Mouse (Mus musculus): Measurements from ENCODE around the gene Otogl.

Otogl gene

GRCm38 (mm10) chr10:107912084-107912573 is at the start of gene Otogl:
TSS of gene Otogl (minus strand) at chr10:107912134.
- DNase-seq (ENCODE audit: low spot score) = no peak

- DNase-seq (ENCODE audit: low spot score) = no peak
Observed at GRCm38 (mm10) chr10:107956588-107956987, 44.7 kb upstream of the Otogl start.

- no peak for DNase-seq (ENCODE audit: low spot score)
Observed at GRCm38 (mm10) chr10:107954444-107954843, 42.5 kb upstream of the Otogl start.

GRCm38 (mm10) chr10:107951596-107951995 is 39.7 kb upstream of the Otogl start:
- DNase-seq (ENCODE audit: low spot score) = no peak

- DNase-seq (ENCODE audit: low spot score) = no peak
Observed at GRCm38 (mm10) chr10:107949945-107950344, 38.0 kb upstream of the Otogl start.

GRCm38 (mm10) chr10:107948647-107949046 is 36.7 kb upstream of the Otogl start:
- no peak for DNase-seq (ENCODE audit: low spot score)

- no peak for DNase-seq (ENCODE audit: low spot score)
Observed at GRCm38 (mm10) chr10:107948038-107948437, 36.1 kb upstream of the Otogl start.

- no peak for DNase-seq (ENCODE audit: low spot score)
Observed at GRCm38 (mm10) chr10:107946348-107946747, 34.4 kb upstream of the Otogl start.

- DNase-seq (ENCODE audit: low spot score) = no peak
Observed at GRCm38 (mm10) chr10:107943859-107944258, 31.9 kb upstream of the Otogl start.

- no peak for DNase-seq (ENCODE audit: low spot score)
Observed at GRCm38 (mm10) chr10:107941188-107941900, 29.4 kb upstream of the Otogl start.

- no peak for DNase-seq (ENCODE audit: low spot score)
Observed at GRCm38 (mm10) chr10:107940302-107940701, 28.4 kb upstream of the Otogl start.

GRCm38 (mm10) chr10:107939821-107940220 is 27.9 kb upstream of the Otogl start:
- DNase-seq (ENCODE audit: low spot score) = no peak

- DNase-seq (ENCODE audit: low spot score) = no peak
Observed at GRCm38 (mm10) chr10:107934055-107934454, 22.1 kb upstream of the Otogl start.

GRCm38 (mm10) chr10:107933527-107933926 is 21.6 kb upstream of the Otogl start:
- no peak for DNase-seq (ENCODE audit: low spot score)

GRCm38 (mm10) chr10:107931833-107932828 is 20.2 kb upstream of the Otogl start:
- peak; percentile 17 for DNase-seq (ENCODE audit: low spot score)

GRCm38 (mm10) chr10:107930471-107931021 is 18.6 kb upstream of the Otogl start:
- no peak for DNase-seq (ENCODE audit: low spot score)

- DNase-seq (ENCODE audit: low spot score) = no peak
Observed at GRCm38 (mm10) chr10:107925306-107925705, 13.4 kb upstream of the Otogl start.

GRCm38 (mm10) chr10:107923860-107924259 is 11.9 kb upstream of the Otogl start:
- DNase-seq (ENCODE audit: low spot score) = no peak

- DNase-seq (ENCODE audit: low spot score) = no peak
Observed at GRCm38 (mm10) chr10:107922750-107923149, 10.8 kb upstream of the Otogl start.

GRCm38 (mm10) chr10:107921549-107921948 is 9.6 kb upstream of the Otogl start:
- DNase-seq (ENCODE audit: low spot score) = no peak

GRCm38 (mm10) chr10:107921134-107921533 is 9.2 kb upstream of the Otogl start:
- DNase-seq (ENCODE audit: low spot score) = no peak

GRCm38 (mm10) chr10:107913013-107913412 is 1.1 kb upstream of the Otogl start:
- DNase-seq (ENCODE audit: low spot score) = no peak

Data from c-Kit-positive CD71-positive TER-119-positive erythroid progenitor cells, embryonic 14.5 days (primary cell).